Mouse (Mus musculus) lung, adult 2 months (tissue): ENCODE measurements around the gene Papola.

ENCODE experiments used
- CTCF ChIP-seq: fragments of 200-500 bp; IDR thresholded peaks from 2 replicates; pipeline ENCODE4 v1.5.1; 2011; ENCODE audit warnings: mild to moderate bottlenecking, low read length, control low read depth; ENCODE audit not compliant: insufficient read depth
- POLR2A ChIP-seq: fragments of 200-500 bp; IDR thresholded peaks from 2 replicates; pipeline ENCODE4 v1.6.1; 2011; ENCODE audit warnings: low read depth, mild to moderate bottlenecking, control low read depth, low read length, borderline replicate concordance; ENCODE audit errors: extremely low read depth

GRCm38 (mm10) chr12:105824743-105825142, 40.2 kb downstream of the Papola start:
- TF ChIP-seq CTCF (no peak), POLR2A (no peak)
